Mouse (Mus musculus): ENCODE data around the gene Gm5148.

GRCm38 (mm10) chr3:37738171-37738950, 14.1 kb upstream of the Gm5148 start:
- TF ChIP-seq POLR2A (IDR thresholded peaks at IDR 0.05; ENCODE audit: extremely low read depth, insufficient read depth, low read length) (no peak), CTCF (IDR thresholded peaks at IDR 0.05; ENCODE audit: low read depth, low read length) (no peak)

All from liver, adult 2 months (tissue).